Mouse (Mus musculus): Measurements from ENCODE around the gene Ahctf1.

DNA sequence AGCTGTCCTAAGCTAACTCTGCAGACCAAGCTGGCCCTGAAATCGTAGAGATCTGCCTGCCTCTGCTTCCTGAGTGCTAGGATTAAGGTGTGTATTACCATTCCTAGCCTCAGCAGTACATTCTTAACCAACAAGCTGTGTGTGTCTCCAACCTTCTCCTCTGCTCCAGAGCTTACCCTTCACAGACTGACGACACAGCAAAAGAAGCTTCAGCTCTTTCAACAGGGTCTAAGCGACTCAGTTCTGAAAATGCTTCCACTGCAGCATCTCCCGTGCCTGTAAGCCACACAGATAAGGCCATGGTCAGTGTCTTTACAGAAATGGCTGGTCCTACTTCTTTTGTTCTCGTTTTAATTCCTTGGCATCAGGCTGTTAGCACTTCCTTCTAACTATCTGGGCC, 43.4 kb downstream of the Ahctf1 start:
- TF ChIP-seq CHD1 (IDR thresholded peaks at IDR 0.05; ENCODE audit: low read depth, low read length) (no peak), ELF1 (IDR thresholded peaks at IDR 0.05; ENCODE audit: low read depth, low read length) (no peak), CTCF (conservative IDR thresholded peaks at IDR 0.05 in 1 of 2, IDR thresholded peaks at IDR 0.05 in 1 of 2; ENCODE audit: low read depth in 2 of 2, low read length in 2 of 2) (no peak), MAFK (IDR thresholded peaks at IDR 0.05; ENCODE audit: insufficient replicate concordance, low read length) (no peak), POLR2A (IDR thresholded peaks at IDR 0.05; ENCODE audit: low read depth, low read length) (no peak), EP300 (IDR thresholded peaks at IDR 0.05; ENCODE audit: low read length) (no peak), CHD2 (IDR thresholded peaks at IDR 0.05; ENCODE audit: low read length) (no peak), USF1 (IDR thresholded peaks at IDR 0.05; ENCODE audit: low read depth, low read length) (no peak), HCFC1 (IDR thresholded peaks at IDR 0.05; ENCODE audit: low read depth, low read length) (no peak), MAX (IDR thresholded peaks at IDR 0.05; ENCODE audit: low read length) (no peak), SMC3 (IDR thresholded peaks at IDR 0.05; ENCODE audit: low read depth, low read length) (no peak)
